Mouse (Mus musculus): ENCODE data around the gene Camk2d. TPM values are rescaled to one million over a fixed set of nuclear protein-coding genes. Genes with fewer than 3 reads are reported as not detected.

The Camk2d gene
- polyA plus RNA-seq, 1 experiment from 2014 or later, result 125 TPM

DNA sequence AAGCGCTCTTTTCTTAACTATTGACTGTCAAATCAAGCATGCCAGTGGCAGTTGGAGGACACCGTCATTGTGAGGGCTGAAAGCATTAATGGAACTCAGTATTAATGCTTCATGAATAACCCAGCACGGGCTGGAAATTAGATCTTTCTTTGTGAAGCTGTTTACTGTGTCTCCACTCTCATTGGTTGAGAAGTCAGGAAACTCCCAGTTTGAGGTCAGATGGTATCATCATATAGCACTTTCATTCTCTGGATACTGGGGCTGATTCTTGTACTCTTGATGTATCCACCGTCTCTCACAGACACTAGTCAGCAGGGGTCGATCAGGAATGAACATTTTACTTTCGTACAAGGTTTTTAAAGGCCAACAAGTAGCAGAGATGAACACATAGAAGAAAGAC, 54.6 kb downstream of the Camk2d start:
- Histone ChIP-seq H3K36me3 (peaks cover 4% of the 10 kb centered on the region; the same call in 1 of the 2 replicates), H3K4me1 (replicated peaks) (peaks cover 34% of the 10 kb centered on the region), H3K9ac (no peak overlapping the region), H3K4me3 (no peak overlapping the region), H3K27me3 (replicated peaks) (no peaks in the 10 kb centered on the region), H3K9me3 (replicated peaks) (no peaks in the 10 kb centered on the region), H3K4me2 (no peak overlapping the region), H3K27ac (ENCODE audit: poor library complexity, severe bottlenecking) (no peak overlapping the region)
- no peak for ATAC-seq (ENCODE audit: insufficient number of reproducible peaks, low FRiP score)
- WGBS, result 83% methylated on average over 6 of the region's 6 CpGs

DNA sequence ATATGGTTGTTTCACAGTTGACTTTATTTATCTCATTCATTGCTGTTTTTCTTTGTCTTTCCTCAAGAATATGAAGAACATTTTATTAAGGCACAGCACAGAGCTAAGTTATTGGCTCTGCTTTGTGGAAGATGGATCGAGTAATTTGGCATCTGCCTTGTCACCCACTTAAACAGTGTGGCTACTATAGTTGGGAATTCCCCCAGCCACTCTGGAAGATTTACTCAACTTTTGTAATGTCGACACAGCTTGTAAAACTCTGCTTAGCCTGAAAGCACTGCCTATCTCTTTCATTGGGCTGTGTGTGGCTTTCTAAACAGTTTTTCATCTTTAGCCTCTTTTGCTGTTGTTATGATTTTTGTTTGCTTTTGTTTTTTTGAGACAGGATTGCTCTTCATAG, 56.3 kb downstream of the Camk2d start:
- peaks cover 46% of the 10 kb centered on the region for H3K4me1 ChIP-seq (replicated peaks)
- H3K27me3 ChIP-seq (replicated peaks), result no peaks in the 10 kb centered on the region
- peaks cover 4% of the 10 kb centered on the region; the same call in 1 of the 2 replicates for H3K36me3 ChIP-seq
- WGBS, result 52% methylated on average over 2 of the region's 2 CpGs
- no peaks in the 10 kb centered on the region for H3K9me3 ChIP-seq (replicated peaks)
- no peak overlapping the region for H3K4me2 ChIP-seq
- H3K27ac ChIP-seq (ENCODE audit: poor library complexity, severe bottlenecking), result no peak overlapping the region; the same call in 1 of the 2 replicates
- no peak overlapping the region for H3K4me3 ChIP-seq
- no peak for ATAC-seq (ENCODE audit: insufficient number of reproducible peaks, low FRiP score)
- no peak overlapping the region for H3K9ac ChIP-seq

DNA sequence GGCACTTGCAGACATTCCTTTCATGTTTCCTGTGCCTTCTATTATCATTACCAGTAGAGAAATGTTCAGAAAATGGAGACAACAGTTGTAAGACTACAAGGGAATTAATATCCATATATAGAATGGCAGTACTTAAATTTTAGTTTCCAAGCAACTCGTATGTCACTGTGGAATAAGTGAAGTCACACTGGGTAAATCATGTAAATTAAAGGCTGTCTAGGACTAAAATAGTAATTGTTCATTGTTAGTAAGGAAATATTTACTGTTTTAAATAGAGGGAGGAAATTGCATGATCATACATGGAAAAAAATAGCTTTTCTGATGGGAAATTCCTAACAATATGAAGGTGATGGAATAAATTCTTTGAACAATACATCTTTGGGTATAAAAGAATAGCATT, 57.0 kb downstream of the Camk2d start:
- H3K36me3 ChIP-seq, result peaks cover 4% of the 10 kb centered on the region; the same call in 1 of the 2 replicates
- H3K4me2 ChIP-seq, result no peak overlapping the region
- no peak for ATAC-seq (ENCODE audit: insufficient number of reproducible peaks, low FRiP score)
- peaks cover 52% of the 10 kb centered on the region for H3K4me1 ChIP-seq (replicated peaks)
- H3K27me3 ChIP-seq (replicated peaks), result no peaks in the 10 kb centered on the region
- 73% methylated on average over 1 of the region's 1 CpGs for WGBS
- no peaks in the 10 kb centered on the region for H3K9me3 ChIP-seq (replicated peaks)
- H3K9ac ChIP-seq, result no peak overlapping the region
- H3K27ac ChIP-seq (ENCODE audit: poor library complexity, severe bottlenecking), result no peak overlapping the region
- H3K4me3 ChIP-seq, result no peak overlapping the region

DNA sequence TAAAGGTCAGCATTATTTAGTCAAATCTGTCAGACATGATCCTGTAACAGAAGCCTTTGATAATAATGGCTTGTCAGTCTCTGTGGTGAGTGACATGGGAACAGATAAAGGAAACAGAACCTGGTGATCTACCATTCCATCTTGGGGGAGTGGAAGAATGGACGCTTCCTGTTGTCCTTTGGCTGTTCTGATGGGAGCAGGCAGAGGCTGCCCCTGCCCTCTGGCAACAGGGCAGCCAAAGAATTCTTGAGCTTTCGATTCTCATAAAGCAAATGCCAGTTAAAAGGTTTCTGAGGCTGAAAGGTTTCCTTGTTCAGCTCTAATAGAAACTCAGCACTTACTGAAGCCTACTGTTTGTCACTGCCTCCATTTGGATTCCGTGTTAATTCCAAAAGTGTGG, 60.1 kb downstream of the Camk2d start:
- ATAC-seq (ENCODE audit: insufficient number of reproducible peaks, low FRiP score), result no peak
- WGBS, result 51% methylated on average over 3 of the region's 3 CpGs
- H3K36me3 ChIP-seq, result peaks cover 4% of the 10 kb centered on the region; the same call in 1 of the 2 replicates
- no peak overlapping the region for H3K4me3 ChIP-seq
- no peak overlapping the region for H3K4me2 ChIP-seq
- no peak overlapping the region for H3K9ac ChIP-seq
- H3K27ac ChIP-seq (ENCODE audit: poor library complexity, severe bottlenecking), result peak overlapping the region; percentile 12
- H3K4me1 ChIP-seq (replicated peaks), result peaks cover 69% of the 10 kb centered on the region
- H3K9me3 ChIP-seq (replicated peaks), result no peaks in the 10 kb centered on the region
- no peaks in the 10 kb centered on the region for H3K27me3 ChIP-seq (replicated peaks)

DNA sequence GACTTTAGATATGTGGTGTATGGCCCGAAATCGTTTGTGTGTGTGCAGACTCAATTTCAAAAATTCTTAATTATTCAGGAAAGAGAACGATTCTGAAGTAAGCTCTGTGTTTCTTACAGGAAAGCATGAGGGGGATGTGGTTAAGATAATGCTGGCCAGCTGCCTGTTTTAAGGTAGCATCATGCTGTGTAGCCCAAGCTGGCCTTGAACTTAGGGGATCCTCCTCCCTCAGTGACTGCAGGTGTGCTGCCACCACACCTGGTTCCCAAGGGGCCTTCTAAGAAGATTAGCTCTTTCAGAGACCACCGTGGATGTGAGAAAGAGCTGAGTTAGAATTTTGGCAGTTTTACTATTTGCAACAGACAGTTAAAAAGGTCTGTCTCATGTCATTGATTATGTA, 61.8 kb downstream of the Camk2d start:
- Histone ChIP-seq H3K27ac (ENCODE audit: poor library complexity, severe bottlenecking) (peak overlapping the region; percentile 5; the same call in 1 of the 2 replicates), H3K4me1 (replicated peaks) (peaks cover 62% of the 10 kb centered on the region), H3K4me2 (no peak overlapping the region), H3K4me3 (no peak overlapping the region), H3K9ac (no peak overlapping the region), H3K36me3 (peaks cover 4% of the 10 kb centered on the region; the same call in 1 of the 2 replicates), H3K27me3 (replicated peaks) (no peaks in the 10 kb centered on the region), H3K9me3 (replicated peaks) (no peaks in the 10 kb centered on the region)
- WGBS, result 51% methylated on average over 4 of the region's 4 CpGs
- no peak for ATAC-seq (ENCODE audit: insufficient number of reproducible peaks, low FRiP score)

DNA sequence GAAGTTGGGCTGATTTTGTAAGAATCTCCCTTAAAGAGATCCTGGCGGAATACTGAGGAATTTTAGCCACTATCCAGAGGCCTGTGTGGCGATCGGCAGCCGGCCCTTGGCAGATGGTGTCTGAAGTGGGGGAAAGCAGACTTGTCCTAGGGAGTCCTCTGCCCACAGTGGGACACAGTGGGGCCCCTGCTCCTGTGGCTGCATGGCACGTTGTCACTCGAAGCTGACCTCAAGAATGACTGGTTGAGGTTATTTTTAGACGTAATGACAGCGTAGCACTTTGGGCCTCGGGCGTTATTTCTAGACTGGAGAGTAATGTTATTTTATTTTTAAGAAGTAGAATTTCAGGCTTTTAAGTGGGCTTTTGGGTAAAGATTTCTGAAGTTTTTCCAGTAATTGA, 62.7 kb downstream of the Camk2d start:
- no peak overlapping the region for H3K4me3 ChIP-seq
- peak overlapping the region; percentile 48 for H3K4me2 ChIP-seq
- peak; percentile 45; the same call in 1 of the 2 replicates for ATAC-seq (ENCODE audit: insufficient number of reproducible peaks, low FRiP score)
- H3K4me1 ChIP-seq (replicated peaks), result peaks cover 67% of the 10 kb centered on the region
- H3K9ac ChIP-seq, result peak overlapping the region; percentile 50; the same call in 1 of the 2 replicates
- H3K27me3 ChIP-seq (replicated peaks), result no peaks in the 10 kb centered on the region
- no peaks in the 10 kb centered on the region for H3K9me3 ChIP-seq (replicated peaks)
- H3K36me3 ChIP-seq, result peaks cover 4% of the 10 kb centered on the region; the same call in 1 of the 2 replicates
- H3K27ac ChIP-seq (ENCODE audit: poor library complexity, severe bottlenecking), result peak overlapping the region; percentile 78
- 23% methylated on average over 10 of the region's 10 CpGs for whole genome bisulfite sequencing

DNA sequence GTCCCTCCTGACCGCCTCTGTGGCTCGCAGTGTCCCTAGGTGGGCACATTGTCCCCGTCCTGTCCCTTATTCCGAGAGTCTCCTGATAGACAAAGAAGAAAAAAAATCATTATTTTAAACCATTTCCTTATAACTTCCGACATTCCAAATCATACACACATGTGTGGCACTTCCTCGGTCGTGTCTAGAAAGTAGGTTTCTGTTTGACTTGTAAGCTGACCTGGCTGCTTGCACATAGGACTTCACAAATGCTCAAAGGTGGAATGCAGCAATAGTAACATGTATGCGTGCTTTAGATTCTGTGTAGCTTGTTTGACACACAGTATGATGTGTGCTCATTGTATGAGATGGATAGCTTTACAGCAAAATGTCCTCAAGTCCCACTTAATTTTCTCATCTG, 63.1 kb downstream of the Camk2d start:
- peak overlapping the region; percentile 78 for H3K27ac ChIP-seq (ENCODE audit: poor library complexity, severe bottlenecking)
- no peaks in the 10 kb centered on the region for H3K27me3 ChIP-seq (replicated peaks)
- ATAC-seq (ENCODE audit: insufficient number of reproducible peaks, low FRiP score), result no peak
- H3K4me3 ChIP-seq, result no peak overlapping the region
- H3K9me3 ChIP-seq (replicated peaks), result no peaks in the 10 kb centered on the region
- H3K4me2 ChIP-seq, result peak overlapping the region; percentile 48
- WGBS, result 68% methylated on average over 8 of the region's 8 CpGs
- peak overlapping the region; percentile 13; the same call in 1 of the 2 replicates for H3K9ac ChIP-seq
- H3K4me1 ChIP-seq (replicated peaks), result peaks cover 66% of the 10 kb centered on the region
- H3K36me3 ChIP-seq, result peaks cover 4% of the 10 kb centered on the region; the same call in 1 of the 2 replicates

DNA sequence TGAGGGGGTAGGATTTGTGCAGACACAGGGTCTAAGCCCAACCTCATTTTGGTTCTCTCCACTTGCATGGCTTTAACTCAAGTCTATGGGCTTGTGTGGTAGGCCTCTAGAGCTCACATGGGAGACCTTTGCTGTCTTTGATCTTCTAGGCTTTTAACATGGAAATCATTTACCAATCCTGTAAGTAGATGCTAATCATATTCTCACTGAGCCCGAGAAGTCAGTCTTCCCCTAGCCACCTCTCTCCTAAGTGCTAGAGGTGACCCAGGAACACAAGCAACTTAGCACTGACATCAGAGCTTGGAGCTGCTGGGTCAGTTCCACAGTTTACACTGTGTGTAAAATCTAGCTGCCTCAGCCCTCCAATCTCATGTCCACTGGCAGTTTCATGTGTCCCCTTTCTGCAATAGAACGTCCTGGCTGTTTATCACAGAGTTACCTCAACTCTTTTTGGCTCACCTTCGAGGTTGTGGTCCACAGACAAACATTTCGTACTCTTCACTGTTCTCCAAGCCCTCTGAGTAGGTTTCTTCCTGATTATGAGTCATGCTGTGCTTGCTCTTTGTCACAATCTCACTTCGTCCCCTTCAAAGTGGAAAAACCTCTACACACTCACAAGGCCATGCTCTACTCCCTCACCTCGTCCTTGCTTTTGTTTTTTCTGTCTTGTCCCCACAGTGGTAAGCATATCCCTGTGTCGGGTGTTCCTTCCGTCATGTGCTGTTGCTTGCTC, 63.9 kb downstream of the Camk2d start:
- H3K9ac ChIP-seq, result peak overlapping the region; percentile 40; the same call in 1 of the 2 replicates

DNA sequence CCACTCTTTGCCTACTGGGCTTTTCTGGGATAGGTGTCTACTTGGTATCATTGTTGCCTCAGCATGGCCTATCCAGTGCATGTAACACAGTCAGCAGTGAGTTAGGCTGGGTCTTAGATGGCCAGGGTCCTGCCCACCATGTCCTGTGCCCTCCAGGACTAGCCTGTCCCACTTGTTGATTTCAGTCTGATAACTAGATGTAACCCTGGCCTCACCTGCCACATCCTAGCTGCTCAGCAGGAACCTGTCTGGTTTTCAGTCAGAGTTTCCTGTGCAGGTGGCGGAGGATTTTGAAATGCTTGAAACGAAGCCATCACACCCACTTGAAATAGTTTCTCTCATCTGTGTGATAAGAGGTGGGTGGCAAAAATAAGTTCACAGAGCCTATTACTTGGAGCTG, 64.5 kb downstream of the Camk2d start:
- 39% methylated on average over 2 of the region's 2 CpGs for WGBS
- Histone ChIP-seq H3K9me3 (replicated peaks) (no peaks in the 10 kb centered on the region), H3K4me3 (no peak overlapping the region), H3K9ac (no peak overlapping the region; the same call in 1 of the 2 replicates), H3K27ac (ENCODE audit: poor library complexity, severe bottlenecking) (peak overlapping the region; percentile 78), H3K36me3 (peaks cover 4% of the 10 kb centered on the region; the same call in 1 of the 2 replicates), H3K4me2 (no peak overlapping the region), H3K27me3 (replicated peaks) (no peaks in the 10 kb centered on the region), H3K4me1 (replicated peaks) (peaks cover 64% of the 10 kb centered on the region)
- ATAC-seq (ENCODE audit: insufficient number of reproducible peaks, low FRiP score), result peak; percentile 51

More for the DNA sequence above, 63.9 kb downstream of the Camk2d start:
- no peaks in the 10 kb centered on the region for H3K9me3 ChIP-seq (replicated peaks)
- H3K4me1 ChIP-seq (replicated peaks), result peaks cover 65% of the 10 kb centered on the region
- H3K4me3 ChIP-seq, result no peak overlapping the region
- peaks cover 4% of the 10 kb centered on the region; the same call in 1 of the 2 replicates for H3K36me3 ChIP-seq
- WGBS, result 45% methylated on average over 8 of the region's 8 CpGs
- H3K27ac ChIP-seq (ENCODE audit: poor library complexity, severe bottlenecking), result peak overlapping the region; percentile 78
- 0 out of 2 replicates have a peak, but pooled peaks have one; percentile 9 for ATAC-seq (ENCODE audit: insufficient number of reproducible peaks, low FRiP score)
- no peaks in the 10 kb centered on the region for H3K27me3 ChIP-seq (replicated peaks)
- no peak overlapping the region for H3K4me2 ChIP-seq

DNA sequence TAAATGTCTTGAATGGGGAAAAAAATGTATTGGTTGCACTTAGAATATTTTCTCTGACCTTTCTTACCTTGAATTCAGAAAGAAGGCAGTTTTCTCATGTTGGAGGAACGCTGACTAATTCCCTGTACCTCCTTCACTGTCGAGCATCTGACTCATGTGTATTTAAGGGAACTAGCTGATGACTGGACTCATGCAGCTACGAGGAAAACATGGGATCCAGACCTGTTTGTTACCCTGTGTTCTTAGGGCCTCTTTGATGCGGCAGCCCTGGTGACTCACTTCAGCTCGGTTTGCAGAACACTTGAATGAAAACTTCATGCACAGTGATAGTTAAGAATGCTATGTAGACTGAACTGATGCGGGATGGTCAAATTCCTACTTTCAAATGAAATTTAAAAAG, 64.9 kb downstream of the Camk2d start:
- Histone ChIP-seq H3K9ac (0 out of 2 replicates have a peak overlapping the region, but pooled peaks have one; percentile 18), H3K27ac (ENCODE audit: poor library complexity, severe bottlenecking) (peak overlapping the region; percentile 78), H3K27me3 (replicated peaks) (no peaks in the 10 kb centered on the region), H3K36me3 (peaks cover 4% of the 10 kb centered on the region; the same call in 1 of the 2 replicates), H3K9me3 (replicated peaks) (no peaks in the 10 kb centered on the region), H3K4me3 (no peak overlapping the region), H3K4me2 (peak overlapping the region; percentile 2; the same call in 1 of the 2 replicates), H3K4me1 (replicated peaks) (peaks cover 62% of the 10 kb centered on the region)
- 41% methylated on average over 6 of the region's 6 CpGs for WGBS
- ATAC-seq (ENCODE audit: insufficient number of reproducible peaks, low FRiP score), result 0 out of 2 replicates have a peak, but pooled peaks have one; percentile 54

DNA sequence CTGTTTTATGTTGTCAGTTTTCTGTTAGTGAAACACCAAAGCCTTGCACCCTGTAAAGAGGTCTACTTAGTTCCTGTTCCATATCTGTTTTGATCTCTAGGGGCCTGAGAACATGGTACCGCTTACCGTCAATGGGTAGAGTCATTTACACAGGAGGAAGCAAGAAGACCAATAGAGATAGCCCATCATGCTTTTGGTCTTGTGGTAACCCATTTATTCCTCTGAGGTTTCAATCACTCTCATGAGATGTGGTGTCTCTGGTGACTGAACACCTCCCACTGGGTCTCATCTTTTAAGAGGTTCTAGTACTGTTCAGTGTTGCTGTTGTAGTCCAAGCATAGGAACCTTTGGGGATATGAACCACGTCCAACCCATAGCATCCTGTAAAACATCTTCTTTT, 65.8 kb downstream of the Camk2d start:
- WGBS, result 83% methylated on average over 3 of the region's 3 CpGs
- Histone ChIP-seq H3K4me1 (replicated peaks) (peaks cover 54% of the 10 kb centered on the region), H3K4me2 (no peak overlapping the region), H3K9ac (no peak overlapping the region), H3K9me3 (replicated peaks) (no peaks in the 10 kb centered on the region), H3K27ac (ENCODE audit: poor library complexity, severe bottlenecking) (peak overlapping the region; percentile 15; the same call in 1 of the 2 replicates), H3K27me3 (replicated peaks) (no peaks in the 10 kb centered on the region), H3K4me3 (no peak overlapping the region), H3K36me3 (peaks cover 4% of the 10 kb centered on the region; the same call in 1 of the 2 replicates)
- ATAC-seq (ENCODE audit: insufficient number of reproducible peaks, low FRiP score), result no peak

Measured in heart, embryonic 12.5 days (tissue).